Mouse (Mus musculus): ENCODE measurements around the gene Shroom1. TPM values are rescaled to one million over a fixed set of nuclear protein-coding genes. Genes with fewer than 3 reads are reported as not detected.

Shroom1 gene
- polyA plus RNA-seq, 1 experiment from 2014 or later = 1.9 TPM

DNA sequence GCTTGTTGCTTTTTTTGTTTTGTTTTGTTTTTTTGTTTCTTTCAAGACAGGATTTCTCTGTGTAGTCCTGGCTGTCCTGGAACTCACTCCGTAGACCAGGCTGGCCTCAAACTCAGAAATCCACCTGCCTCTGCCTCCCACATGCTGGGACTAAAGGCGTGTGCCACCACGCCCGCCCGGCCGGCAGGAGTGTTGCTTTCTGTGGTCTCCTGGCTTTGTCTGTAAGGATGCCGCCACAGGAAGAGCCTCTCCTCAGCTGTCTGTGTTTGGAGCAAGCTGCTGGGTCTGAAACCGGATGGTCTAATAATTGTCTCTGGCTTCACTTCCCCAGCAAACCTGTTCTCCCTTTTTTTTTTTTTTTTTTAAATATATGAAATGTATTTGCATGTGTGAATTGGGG lies 21.5 kb upstream of the Shroom1 start:
- H3K4me3 ChIP-seq (replicated peaks; ENCODE audit: low read depth, low read length) = no peak overlapping the region
- no peak overlapping the region for H3K4me2 ChIP-seq (ENCODE audit: low read length)
- H3K9ac ChIP-seq (replicated peaks; ENCODE audit: low read length) = no peak overlapping the region
- no peaks in the 10 kb centered on the region for H3K27me3 ChIP-seq (ENCODE audit: control insufficient read depth, insufficient read depth, low read length)
- ATAC-seq (ENCODE audit: low FRiP score, low TSS enrichment) = no peak
- WGBS = 93% methylated on average over 8 of the region's 8 CpGs
- no peaks in the 10 kb centered on the region for H3K36me3 ChIP-seq (ENCODE audit: control insufficient read depth, insufficient read depth, low read length)
- DNase-seq = no peak
- 0 out of 2 replicates have a peak, but pooled peaks cover 6% of the 10 kb centered on the region for H3K4me1 ChIP-seq (ENCODE audit: control insufficient read depth, insufficient read depth, low read length)
- H3K9me3 ChIP-seq (ENCODE audit: control insufficient read depth, low read length) = no peaks in the 10 kb centered on the region
- H3K27ac ChIP-seq (replicated peaks; ENCODE audit: low read depth, low read length) = no peak overlapping the region

DNA sequence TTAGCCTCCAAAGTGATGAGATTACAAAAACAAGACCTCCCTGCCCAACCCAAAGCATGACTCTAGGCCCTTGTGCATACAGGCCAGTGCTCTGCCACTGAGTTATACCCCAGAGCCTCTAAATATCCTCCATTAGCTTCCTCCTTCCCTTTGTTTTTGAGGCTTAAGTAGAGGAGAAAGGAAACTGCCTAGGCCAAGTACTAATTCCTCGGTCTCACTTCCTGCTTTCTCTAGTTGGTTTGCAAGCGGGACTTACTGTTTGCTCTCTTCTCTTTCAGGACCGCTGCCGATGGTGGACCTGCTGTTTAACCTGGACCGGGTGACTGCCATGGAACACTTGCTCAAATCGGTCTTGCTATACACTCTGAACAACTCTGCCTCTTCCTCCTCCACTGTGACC lies 20.7 kb upstream of the Shroom1 start:
- H3K4me1 ChIP-seq (ENCODE audit: control insufficient read depth, insufficient read depth, low read length) = 0 out of 2 replicates have a peak, but pooled peaks cover 5% of the 10 kb centered on the region
- H3K4me2 ChIP-seq (ENCODE audit: low read length) = no peak overlapping the region
- no peaks in the 10 kb centered on the region for H3K36me3 ChIP-seq (ENCODE audit: control insufficient read depth, insufficient read depth, low read length)
- no peak for DNase-seq
- no peak overlapping the region for H3K9ac ChIP-seq (replicated peaks; ENCODE audit: low read length)
- 93% methylated on average over 6 of the region's 6 CpGs for WGBS
- ATAC-seq (ENCODE audit: low FRiP score, low TSS enrichment) = no peak
- no peak overlapping the region for H3K4me3 ChIP-seq (replicated peaks; ENCODE audit: low read depth, low read length)
- no peak overlapping the region for H3K27ac ChIP-seq (replicated peaks; ENCODE audit: low read depth, low read length)
- H3K9me3 ChIP-seq (ENCODE audit: control insufficient read depth, low read length) = no peaks in the 10 kb centered on the region
- no peaks in the 10 kb centered on the region for H3K27me3 ChIP-seq (ENCODE audit: control insufficient read depth, insufficient read depth, low read length)

DNA sequence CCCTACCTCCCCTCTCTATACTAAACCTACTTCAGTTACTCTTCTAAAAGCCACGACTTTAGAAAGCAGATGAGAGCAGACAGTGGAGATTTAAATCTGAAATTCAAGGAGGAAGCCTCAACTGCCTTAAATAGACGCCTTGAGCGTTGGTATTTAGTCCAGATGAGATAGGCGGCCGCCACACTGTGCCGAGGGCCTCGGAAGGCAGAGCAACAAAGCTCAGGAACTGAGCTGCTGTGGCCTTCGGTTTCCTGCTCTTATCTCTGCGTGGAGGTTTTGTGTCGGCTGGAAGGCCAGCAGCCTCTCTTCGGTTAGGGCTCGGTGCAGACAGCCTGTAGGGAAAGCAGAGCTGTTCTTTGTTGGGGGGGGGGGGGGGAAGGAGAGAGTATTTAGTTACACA lies 15.1 kb upstream of the Shroom1 start:
- WGBS = 59% methylated on average over 12 of the region's 12 CpGs
- DNase-seq = no peak
- Histone ChIP-seq H3K9ac (replicated peaks; ENCODE audit: low read length) (no peak overlapping the region), H3K9me3 (ENCODE audit: control insufficient read depth, low read length) (no peaks in the 10 kb centered on the region), H3K27ac (replicated peaks; ENCODE audit: low read depth, low read length) (no peak overlapping the region), H3K36me3 (ENCODE audit: control insufficient read depth, insufficient read depth, low read length) (no peaks in the 10 kb centered on the region), H3K4me2 (ENCODE audit: low read length) (no peak overlapping the region), H3K4me3 (replicated peaks; ENCODE audit: low read depth, low read length) (no peak overlapping the region), H3K27me3 (ENCODE audit: control insufficient read depth, insufficient read depth, low read length) (no peaks in the 10 kb centered on the region), H3K4me1 (ENCODE audit: control insufficient read depth, insufficient read depth, low read length) (no peaks in the 10 kb centered on the region)
- no peak for ATAC-seq (ENCODE audit: low FRiP score, low TSS enrichment)

DNA sequence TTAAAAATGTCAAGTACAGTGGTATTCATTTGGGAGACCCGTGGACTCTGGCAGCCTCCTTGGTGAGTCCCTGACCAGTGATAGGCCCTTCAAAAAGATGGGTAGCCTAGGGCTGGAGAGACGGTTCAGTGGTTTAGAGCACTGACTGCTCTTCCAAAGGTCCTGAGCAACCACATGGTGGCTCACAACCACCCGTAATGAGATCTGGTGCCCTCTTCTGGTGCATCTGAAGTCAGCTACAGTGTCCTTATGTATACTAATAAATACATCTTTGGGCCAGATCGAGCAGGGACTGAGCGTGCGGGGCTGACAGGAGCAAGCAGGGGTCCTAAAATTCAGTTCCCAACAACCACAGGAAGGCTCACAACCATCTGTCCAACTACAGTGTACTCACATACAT lies 13.1 kb upstream of the Shroom1 start:
- Histone ChIP-seq H3K4me1 (ENCODE audit: control insufficient read depth, insufficient read depth, low read length) (no peaks in the 10 kb centered on the region), H3K4me3 (replicated peaks; ENCODE audit: low read depth, low read length) (no peak overlapping the region), H3K9me3 (ENCODE audit: control insufficient read depth, low read length) (no peaks in the 10 kb centered on the region), H3K9ac (replicated peaks; ENCODE audit: low read length) (no peak overlapping the region), H3K27me3 (ENCODE audit: control insufficient read depth, insufficient read depth, low read length) (no peaks in the 10 kb centered on the region), H3K36me3 (ENCODE audit: control insufficient read depth, insufficient read depth, low read length) (no peaks in the 10 kb centered on the region), H3K27ac (replicated peaks; ENCODE audit: low read depth, low read length) (no peak overlapping the region), H3K4me2 (ENCODE audit: low read length) (no peak overlapping the region)
- no peak for ATAC-seq (ENCODE audit: low FRiP score, low TSS enrichment)
- WGBS = 38% methylated on average over 6 of the region's 6 CpGs
- no peak for DNase-seq

GRCm38 (mm10) chr11:53445562-53445961 lies 11.4 kb upstream of the Shroom1 start:
- no peaks in the 10 kb centered on the region for H3K9me3 ChIP-seq (ENCODE audit: control insufficient read depth, low read length)
- no peaks in the 10 kb centered on the region for H3K36me3 ChIP-seq (ENCODE audit: control insufficient read depth, insufficient read depth, low read length)
- DNase-seq = no peak
- 64% methylated on average over 13 of the region's 13 CpGs for WGBS
- no peak for ATAC-seq (ENCODE audit: low FRiP score, low TSS enrichment)
- no peak overlapping the region for H3K4me3 ChIP-seq (replicated peaks; ENCODE audit: low read depth, low read length)
- no peaks in the 10 kb centered on the region for H3K27me3 ChIP-seq (ENCODE audit: control insufficient read depth, insufficient read depth, low read length)
- H3K4me2 ChIP-seq (ENCODE audit: low read length) = no peak overlapping the region
- H3K9ac ChIP-seq (replicated peaks; ENCODE audit: low read length) = no peak overlapping the region
- H3K27ac ChIP-seq (replicated peaks; ENCODE audit: low read depth, low read length) = no peak overlapping the region
- no peaks in the 10 kb centered on the region for H3K4me1 ChIP-seq (ENCODE audit: control insufficient read depth, insufficient read depth, low read length)

- 90% methylated on average over 13 of the region's 13 CpGs for WGBS
Measured at GRCm38 (mm10) chr11:53446183-53446582, 10.8 kb upstream of the Shroom1 start.

DNA sequence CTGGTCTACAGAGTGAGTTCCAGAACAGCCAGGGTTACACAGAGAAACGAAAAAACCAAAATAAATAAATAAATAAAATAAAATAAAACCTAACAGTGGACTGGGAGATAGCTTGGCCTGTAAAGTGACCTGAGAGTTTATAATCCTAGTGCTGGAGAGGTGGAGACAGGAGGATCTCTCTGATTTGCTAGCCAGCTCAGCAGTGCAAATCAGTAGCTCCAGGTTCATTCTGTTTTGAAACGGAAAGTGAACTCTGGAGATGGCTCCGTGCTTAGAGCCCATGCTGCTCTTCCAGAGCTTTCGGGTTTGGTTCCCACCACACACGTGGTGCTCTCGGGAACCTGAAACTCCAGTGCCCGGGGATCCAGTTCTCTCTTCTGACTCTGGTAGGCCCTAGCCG lies 9.0 kb upstream of the Shroom1 start:
- Histone ChIP-seq H3K9ac (replicated peaks; ENCODE audit: low read length) (no peak overlapping the region), H3K9me3 (ENCODE audit: control insufficient read depth, low read length) (no peaks in the 10 kb centered on the region), H3K27me3 (ENCODE audit: control insufficient read depth, insufficient read depth, low read length) (no peaks in the 10 kb centered on the region), H3K4me1 (ENCODE audit: control insufficient read depth, insufficient read depth, low read length) (no peaks in the 10 kb centered on the region), H3K4me2 (ENCODE audit: low read length) (no peak overlapping the region), H3K4me3 (replicated peaks; ENCODE audit: low read depth, low read length) (no peak overlapping the region), H3K36me3 (ENCODE audit: control insufficient read depth, insufficient read depth, low read length) (no peaks in the 10 kb centered on the region), H3K27ac (replicated peaks; ENCODE audit: low read depth, low read length) (no peak overlapping the region)
- DNase-seq (no peak), ATAC-seq (ENCODE audit: low FRiP score, low TSS enrichment) (no peak)
- 88% methylated on average over 8 of the region's 8 CpGs for WGBS

More at GRCm38 (mm10) chr11:53446183-53446582, 10.8 kb upstream of the Shroom1 start:
- Histone ChIP-seq H3K9ac (replicated peaks; ENCODE audit: low read length) (no peak overlapping the region), H3K27me3 (ENCODE audit: control insufficient read depth, insufficient read depth, low read length) (no peaks in the 10 kb centered on the region), H3K27ac (replicated peaks; ENCODE audit: low read depth, low read length) (no peak overlapping the region), H3K9me3 (ENCODE audit: control insufficient read depth, low read length) (no peaks in the 10 kb centered on the region), H3K4me1 (ENCODE audit: control insufficient read depth, insufficient read depth, low read length) (no peaks in the 10 kb centered on the region), H3K36me3 (ENCODE audit: control insufficient read depth, insufficient read depth, low read length) (no peaks in the 10 kb centered on the region), H3K4me3 (replicated peaks; ENCODE audit: low read depth, low read length) (no peak overlapping the region), H3K4me2 (ENCODE audit: low read length) (no peak overlapping the region)
- no peak for ATAC-seq (ENCODE audit: low FRiP score, low TSS enrichment)
- DNase-seq = no peak

- DNase-seq = no peak
- Histone ChIP-seq H3K9ac (replicated peaks; ENCODE audit: low read length) (no peak overlapping the region), H3K27me3 (ENCODE audit: control insufficient read depth, insufficient read depth, low read length) (no peaks in the 10 kb centered on the region), H3K4me3 (replicated peaks; ENCODE audit: low read depth, low read length) (no peak overlapping the region), H3K36me3 (ENCODE audit: control insufficient read depth, insufficient read depth, low read length) (no peaks in the 10 kb centered on the region), H3K4me2 (ENCODE audit: low read length) (no peak overlapping the region), H3K27ac (replicated peaks; ENCODE audit: low read depth, low read length) (no peak overlapping the region), H3K4me1 (ENCODE audit: control insufficient read depth, insufficient read depth, low read length) (no peaks in the 10 kb centered on the region), H3K9me3 (ENCODE audit: control insufficient read depth, low read length) (no peaks in the 10 kb centered on the region)
- ATAC-seq (ENCODE audit: low FRiP score, low TSS enrichment) = no peak
- 91% methylated on average over 1 of the region's 1 CpGs for WGBS
Measured at GRCm38 (mm10) chr11:53448529-53448928, 8.5 kb upstream of the Shroom1 start.

DNA sequence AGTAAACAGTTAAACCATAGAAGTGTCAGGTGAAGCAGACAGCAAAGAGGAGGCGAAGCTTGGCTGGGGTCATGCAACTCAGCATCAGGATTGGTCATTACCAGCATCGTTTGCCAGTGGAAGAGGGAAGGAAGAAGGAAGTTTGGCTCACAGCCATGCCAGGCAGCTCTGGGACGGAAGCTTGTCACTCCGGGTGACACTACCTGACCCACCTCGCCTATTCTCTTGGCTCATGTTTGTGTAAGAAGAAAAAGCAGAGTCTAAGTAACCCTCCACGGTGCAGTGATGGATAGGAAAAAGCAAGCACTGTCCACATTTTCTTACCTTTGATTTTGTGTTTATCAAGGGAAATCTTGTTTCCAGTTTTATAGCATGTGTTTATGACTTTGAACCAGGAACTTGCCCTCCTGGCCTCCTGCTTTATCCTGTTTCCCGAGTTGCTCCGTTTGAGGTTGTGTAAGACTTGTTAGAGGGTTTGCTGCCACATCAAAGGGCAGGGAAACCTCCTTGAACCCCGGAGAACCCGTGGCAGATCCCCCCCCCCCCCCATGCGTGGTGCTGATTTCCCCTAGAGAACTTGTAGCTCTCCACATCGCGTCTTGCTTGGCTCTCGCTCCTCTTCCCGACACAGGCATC lies 6.8 kb upstream of the Shroom1 start:
- Histone ChIP-seq H3K4me2 (ENCODE audit: low read length) (no peak overlapping the region), H3K27me3 (ENCODE audit: control insufficient read depth, insufficient read depth, low read length) (no peaks in the 10 kb centered on the region), H3K9ac (replicated peaks; ENCODE audit: low read length) (no peak overlapping the region), H3K4me1 (ENCODE audit: control insufficient read depth, insufficient read depth, low read length) (no peaks in the 10 kb centered on the region), H3K27ac (replicated peaks; ENCODE audit: low read depth, low read length) (no peak overlapping the region), H3K9me3 (ENCODE audit: control insufficient read depth, low read length) (no peaks in the 10 kb centered on the region), H3K36me3 (ENCODE audit: control insufficient read depth, insufficient read depth, low read length) (no peaks in the 10 kb centered on the region), H3K4me3 (replicated peaks; ENCODE audit: low read depth, low read length) (no peak overlapping the region)
- ATAC-seq (ENCODE audit: low FRiP score, low TSS enrichment) = no peak
- DNase-seq = no peak
- 66% methylated on average over 15 of the region's 15 CpGs for WGBS
